Mouse (Mus musculus) limb, embryonic 11.5 days (tissue): Measurements from ENCODE around the gene Pacrg. TPM values are rescaled to one million over a fixed set of nuclear protein-coding genes. Genes with fewer than 3 reads are reported as not detected.

Source experiments
- ATAC-seq: fragments of 200-750 bp; cut with Nextera tagmentation; 2 replicates; pipeline ENCODE4 v1.8.0; 2017; ENCODE audit warnings: low read depth; ENCODE audit not compliant: insufficient number of reproducible peaks, low FRiP score, low TSS enrichment
- DNase-seq: peaks from one replicate; pipeline ENCODE4 v3.0.0-alpha.2; 2015; ENCODE audit warnings: low spot score
- H3K27ac ChIP-seq: fragments of 300-500 bp; sonication (generic); replicated peaks from 2 replicates; pipeline ENCODE4 v1.5.1; 2014; ENCODE audit warnings: low read depth, mild to moderate bottlenecking, low read length
- H3K27me3 ChIP-seq: fragments of 300-500 bp; sonication (generic); 2 replicates; pipeline ENCODE4 v1.6.1; 2014; ENCODE audit warnings: mild to moderate bottlenecking, low read length, mixed read lengths; ENCODE audit not compliant: control insufficient read depth, insufficient read depth
- H3K36me3 ChIP-seq: fragments of 300-500 bp; sonication (generic); 2 replicates; pipeline ENCODE4 v1.6.1; 2014; ENCODE audit warnings: mild to moderate bottlenecking, low read length, moderate library complexity, mixed read lengths; ENCODE audit not compliant: control insufficient read depth, insufficient read depth
- H3K4me1 ChIP-seq: fragments of 300-500 bp; sonication (generic); 2 replicates; pipeline ENCODE4 v1.6.1; 2014; ENCODE audit warnings: low read length, mixed read lengths; ENCODE audit not compliant: control insufficient read depth, insufficient read depth
- H3K4me2 ChIP-seq: fragments of 300-500 bp; sonication (generic); 2 replicates; pipeline ENCODE4 v1.6.1; 2014; ENCODE audit warnings: low read depth, mild to moderate bottlenecking, moderate library complexity; ENCODE audit not compliant: severe bottlenecking
- H3K4me3 ChIP-seq: fragments of 300-500 bp; sonication (generic); 2 replicates; pipeline ENCODE4 v1.5.1; 2014; ENCODE audit warnings: low read depth, low read length
- H3K9ac ChIP-seq: fragments of 300-500 bp; sonication (generic); 2 replicates; pipeline ENCODE4 v1.6.1; 2014; ENCODE audit warnings: mild to moderate bottlenecking, low read length
- H3K9me3 ChIP-seq: fragments of 300-500 bp; sonication (generic); 2 replicates; pipeline ENCODE4 v1.6.1; 2016; ENCODE audit warnings: low read length; ENCODE audit not compliant: control insufficient read depth
- WGBS: fragments of 180-500 bp; shearing (Covaris S2); extraction: QIAGEN DNeasy Blood & Tissue Kit; methylation state at CpG from one replicate; pipeline ENCODE4 v1.1.7; 2014; 5-methylcytosine and 5-hydroxymethylcytosine counted together
- polyA plus RNA-seq: library from polyadenylated mRNA; unstranded; fragments of >200 nt; fragmentation: Nextera tagmentation; extraction: Ambion mirVana; gene quantifications from 2 replicates; pipeline ENCODE4 v1.2.1, GENCODE M21; 2014

Gene Pacrg
- polyA plus RNA-seq, 1 experiment from 2014 or later, result 1.3 TPM

- H3K36me3 ChIP-seq, result no peaks in the 10 kb centered on the region
- H3K9ac ChIP-seq, result no peak overlapping the region
- DNase-seq (no peak), ATAC-seq (no peak)
- no peaks in the 10 kb centered on the region for H3K27me3 ChIP-seq
- H3K9me3 ChIP-seq, result no peaks in the 10 kb centered on the region
- H3K4me1 ChIP-seq, result no peaks in the 10 kb centered on the region
- H3K27ac ChIP-seq, result no peak overlapping the region
- H3K4me3 ChIP-seq, result no peak overlapping the region
- WGBS, result 81% methylated on average over 4 of the region's 4 CpGs
- H3K4me2 ChIP-seq, result no peak overlapping the region
These were observed 178.8 kb downstream of the Pacrg start for GRCm38 (mm10) chr17:10661294-10661693.

- 97% methylated on average over 7 of the region's 7 CpGs for WGBS
- Histone ChIP-seq H3K4me3 (no peak overlapping the region), H3K9ac (no peak overlapping the region), H3K4me2 (no peak overlapping the region), H3K27ac (no peak overlapping the region), H3K36me3 (no peaks in the 10 kb centered on the region), H3K4me1 (no peaks in the 10 kb centered on the region), H3K27me3 (no peaks in the 10 kb centered on the region), H3K9me3 (no peaks in the 10 kb centered on the region)
- no peak for DNase-seq
- no peak for ATAC-seq
These were observed 196.5 kb downstream of the Pacrg start for GRCm38 (mm10) chr17:10643604-10644003.

GRCm38 (mm10) chr17:10639816-10640215 lies 200.3 kb downstream of the Pacrg start:
- Histone ChIP-seq H3K27ac (no peak overlapping the region), H3K9ac (no peak overlapping the region), H3K9me3 (no peaks in the 10 kb centered on the region), H3K4me1 (no peaks in the 10 kb centered on the region), H3K4me3 (no peak overlapping the region), H3K36me3 (no peaks in the 10 kb centered on the region), H3K27me3 (no peaks in the 10 kb centered on the region), H3K4me2 (no peak overlapping the region)
- ATAC-seq (no peak), DNase-seq (no peak)
- 68% methylated on average over 1 of the region's 1 CpGs for WGBS

GRCm38 (mm10) chr17:10635955-10636470 lies 204.1 kb downstream of the Pacrg start:
- ATAC-seq, result no peak
- Histone ChIP-seq H3K4me3 (no peak overlapping the region), H3K36me3 (no peaks in the 10 kb centered on the region), H3K4me1 (no peaks in the 10 kb centered on the region), H3K4me2 (no peak overlapping the region), H3K9me3 (no peaks in the 10 kb centered on the region), H3K27me3 (no peaks in the 10 kb centered on the region), H3K27ac (no peak overlapping the region), H3K9ac (no peak overlapping the region)
- DNase-seq, result no peak
- 82% methylated on average over 8 of the region's 8 CpGs for WGBS

GRCm38 (mm10) chr17:10635470-10635869 lies 204.6 kb downstream of the Pacrg start:
- DNase-seq (no peak), ATAC-seq (no peak)
- H3K27me3 ChIP-seq, result no peaks in the 10 kb centered on the region
- H3K4me3 ChIP-seq, result no peak overlapping the region
- H3K4me1 ChIP-seq, result no peaks in the 10 kb centered on the region
- WGBS, result 94% methylated on average over 11 of the region's 11 CpGs
- no peak overlapping the region for H3K4me2 ChIP-seq
- no peaks in the 10 kb centered on the region for H3K36me3 ChIP-seq
- H3K27ac ChIP-seq, result no peak overlapping the region
- H3K9me3 ChIP-seq, result no peaks in the 10 kb centered on the region
- no peak overlapping the region for H3K9ac ChIP-seq

GRCm38 (mm10) chr17:10635046-10635445 lies 205.1 kb downstream of the Pacrg start:
- no peaks in the 10 kb centered on the region for H3K27me3 ChIP-seq
- ATAC-seq, result no peak
- no peaks in the 10 kb centered on the region for H3K36me3 ChIP-seq
- no peak overlapping the region for H3K27ac ChIP-seq
- no peaks in the 10 kb centered on the region for H3K4me1 ChIP-seq
- H3K4me2 ChIP-seq, result no peak overlapping the region
- H3K4me3 ChIP-seq, result no peak overlapping the region
- 93% methylated on average over 6 of the region's 6 CpGs for WGBS
- DNase-seq, result no peak
- H3K9ac ChIP-seq, result no peak overlapping the region
- H3K9me3 ChIP-seq, result no peaks in the 10 kb centered on the region

GRCm38 (mm10) chr17:10633769-10634168 lies 206.3 kb downstream of the Pacrg start:
- no peak overlapping the region for H3K4me3 ChIP-seq
- no peaks in the 10 kb centered on the region for H3K9me3 ChIP-seq
- H3K36me3 ChIP-seq, result no peaks in the 10 kb centered on the region
- no peak overlapping the region for H3K9ac ChIP-seq
- WGBS, result 89% methylated on average over 7 of the region's 7 CpGs
- no peaks in the 10 kb centered on the region for H3K4me1 ChIP-seq
- H3K27me3 ChIP-seq, result no peaks in the 10 kb centered on the region
- ATAC-seq, result no peak
- no peak overlapping the region for H3K27ac ChIP-seq
- no peak for DNase-seq
- no peak overlapping the region for H3K4me2 ChIP-seq

- 79% methylated on average over 4 of the region's 4 CpGs for WGBS
- Histone ChIP-seq H3K4me1 (no peaks in the 10 kb centered on the region), H3K9me3 (no peaks in the 10 kb centered on the region), H3K4me2 (no peak overlapping the region), H3K27me3 (no peaks in the 10 kb centered on the region), H3K27ac (no peak overlapping the region), H3K36me3 (no peaks in the 10 kb centered on the region), H3K4me3 (no peak overlapping the region), H3K9ac (no peak overlapping the region)
- ATAC-seq, result no peak
- no peak for DNase-seq
These were observed 211.9 kb downstream of the Pacrg start for GRCm38 (mm10) chr17:10628240-10628639.

- no peak for DNase-seq
- Histone ChIP-seq H3K4me2 (no peak overlapping the region), H3K9me3 (no peaks in the 10 kb centered on the region), H3K9ac (no peak overlapping the region), H3K4me3 (no peak overlapping the region), H3K36me3 (no peaks in the 10 kb centered on the region), H3K27me3 (no peaks in the 10 kb centered on the region), H3K27ac (no peak overlapping the region), H3K4me1 (no peaks in the 10 kb centered on the region)
- no peak for ATAC-seq
- 58% methylated on average over 2 of the region's 2 CpGs for WGBS
These were observed 212.6 kb downstream of the Pacrg start for GRCm38 (mm10) chr17:10627476-10627875.
